Mouse (Mus musculus): ENCODE measurements around the gene Bcr.

GRCm38 (mm10) chr10:75016481-75016880, 43.9 kb upstream of the Bcr start:
- TF ChIP-seq CTCF (IDR thresholded peaks at IDR 0.05; ENCODE audit: low read depth, low read length) = no peak
- TF ChIP-seq TAL1 (conservative IDR thresholded peaks at IDR 0.05; ENCODE audit: low read depth, low read length) = no peak
- no peak for TF ChIP-seq GATA1 (IDR thresholded peaks at IDR 0.05; ENCODE audit: borderline replicate concordance, low read length)

Measured in G1E (cell line).